Mouse (Mus musculus) liver, adult 2 months (tissue): ENCODE results near the gene Cs. TPM values are rescaled to one million over a fixed set of nuclear protein-coding genes. Genes with fewer than 3 reads are reported as not detected.

Experiments used
- DNase-seq: peaks from one replicate; pipeline ENCODE4 v3.0.0-alpha.2; 2011; ENCODE audit warnings: low read depth, low spot score; ENCODE audit errors: extremely low read depth
- H3K27ac ChIP-seq: fragments of 200-500 bp; replicated peaks from 2 replicates; pipeline ENCODE4 v1.5.1; 2012; ENCODE audit warnings: low read depth, mild to moderate bottlenecking, control low read depth, inconsistent platforms, low read length; ENCODE audit not compliant: insufficient read depth
- H3K27me3 ChIP-seq: fragments of 200-500 bp; 2 replicates; pipeline ENCODE4 v1.6.1; 2012; ENCODE audit warnings: mild to moderate bottlenecking, moderate library complexity, low read length, inconsistent platforms; ENCODE audit not compliant: control insufficient read depth, insufficient read depth
- H3K36me3 ChIP-seq: fragments of 200-500 bp; 2 replicates; pipeline ENCODE4 v1.6.1; 2012; ENCODE audit warnings: low read length, inconsistent platforms; ENCODE audit not compliant: control insufficient read depth, insufficient read depth
- H3K4me1 ChIP-seq: fragments of 200-500 bp; 2 replicates; pipeline ENCODE4 v1.6.1; 2011; ENCODE audit warnings: low read length; ENCODE audit not compliant: control insufficient read depth, insufficient read depth
- H3K4me3 ChIP-seq: fragments of 200-500 bp; 2 replicates; pipeline ENCODE4 v1.5.1; 2011; ENCODE audit warnings: low read depth, mild to moderate bottlenecking, control low read depth, low read length, moderate library complexity; ENCODE audit not compliant: insufficient read depth
- H3K79me2 ChIP-seq: fragments of 200-500 bp; 2 replicates; pipeline ENCODE4 v1.6.1; 2012; ENCODE audit warnings: inconsistent platforms, mild to moderate bottlenecking, low read length, moderate library complexity; ENCODE audit not compliant: control insufficient read depth, insufficient read depth
- H3K9ac ChIP-seq: fragments of 200-500 bp; 2 replicates; pipeline ENCODE4 v1.6.1; 2012; ENCODE audit warnings: low read depth, mild to moderate bottlenecking, control low read depth, inconsistent platforms, low read length
- CTCF ChIP-seq: fragments of 200-500 bp; IDR thresholded peaks from 2 replicates; pipeline ENCODE4 v1.5.1; 2011; ENCODE audit warnings: low read depth, low read length, control low read depth
- POLR2A ChIP-seq: fragments of 200-500 bp; IDR thresholded peaks from 2 replicates; pipeline ENCODE4 v1.6.1; 2011; ENCODE audit warnings: low read length, control low read depth; ENCODE audit not compliant: insufficient read depth; ENCODE audit errors: extremely low read depth
- WGBS: fragments of 180-500 bp; shearing (Covaris S2); methylation state at CpG from one replicate; pipeline ENCODE4 v1.1.7; 2018; 5-methylcytosine and 5-hydroxymethylcytosine counted together
- polyA plus RNA-seq: library from polyadenylated mRNA; depleted of rRNA; stranded (reverse); fragments of >200 nt; gene quantifications from 2 replicates; pipeline ENCODE4 v1.2.3, GENCODE M21; 2012
- total RNA-seq: library from RNA; depleted of rRNA; stranded (reverse); fragments of >200 nt; gene quantifications from 2 replicates; pipeline ENCODE4 v1.2.3, GENCODE M21; 2014

The Cs gene
- total and polyA plus RNA-seq, 2 experiments: 57.1 to 115 TPM

- Histone ChIP-seq H3K27me3 (no peaks in the 10 kb centered on the region), H3K9ac (peak overlapping the region; percentile 21; the same call in 1 of the 2 replicates), H3K4me1 (peaks cover 30% of the 10 kb centered on the region), H3K79me2 (peaks cover 13% of the 10 kb centered on the region; the same call in 1 of the 2 replicates), H3K36me3 (peaks cover 25% of the 10 kb centered on the region), H3K4me3 (no peak overlapping the region), H3K27ac (peak overlapping the region; percentile 12; the same call in 1 of the 2 replicates)
- WGBS: 69% methylated on average over 8 of the region's 8 CpGs
- peak; percentile 34 for DNase-seq
- no peak for TF ChIP-seq CTCF
- no peak for TF ChIP-seq POLR2A
These were observed 10.0 kb downstream of the Cs start for GRCm38 (mm10) chr10:128347541-128347940.

DNA sequence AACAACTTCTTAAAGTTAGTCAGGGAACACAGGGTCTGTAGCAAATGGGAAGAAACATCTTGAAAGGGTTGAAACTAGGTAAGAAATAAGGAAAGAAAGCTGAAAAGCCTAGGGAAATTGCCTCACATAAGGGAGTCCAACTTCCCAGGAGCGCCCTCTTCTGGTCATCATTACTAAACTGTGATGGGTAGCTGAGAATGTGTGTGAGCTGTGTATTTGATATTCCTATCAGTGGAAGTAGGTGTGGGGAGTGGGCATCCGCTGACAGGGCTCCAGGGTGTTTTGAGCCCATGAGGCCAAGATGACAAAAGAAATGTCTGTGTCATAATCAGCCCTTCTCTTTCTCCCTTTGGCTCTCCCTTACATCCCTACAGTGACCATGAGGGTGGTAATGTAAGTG lies 21.3 kb downstream of the Cs start:
- Histone ChIP-seq H3K9ac (no peak overlapping the region), H3K36me3 (peaks cover 65% of the 10 kb centered on the region), H3K4me1 (no peaks in the 10 kb centered on the region), H3K4me3 (no peak overlapping the region), H3K27ac (no peak overlapping the region), H3K79me2 (no peaks in the 10 kb centered on the region; the same call in 1 of the 2 replicates), H3K27me3 (no peaks in the 10 kb centered on the region)
- TF ChIP-seq CTCF (peak; percentile 37), POLR2A (no peak)
- peak; percentile 46 for DNase-seq
- 54% methylated on average over 2 of the region's 2 CpGs for WGBS

DNA sequence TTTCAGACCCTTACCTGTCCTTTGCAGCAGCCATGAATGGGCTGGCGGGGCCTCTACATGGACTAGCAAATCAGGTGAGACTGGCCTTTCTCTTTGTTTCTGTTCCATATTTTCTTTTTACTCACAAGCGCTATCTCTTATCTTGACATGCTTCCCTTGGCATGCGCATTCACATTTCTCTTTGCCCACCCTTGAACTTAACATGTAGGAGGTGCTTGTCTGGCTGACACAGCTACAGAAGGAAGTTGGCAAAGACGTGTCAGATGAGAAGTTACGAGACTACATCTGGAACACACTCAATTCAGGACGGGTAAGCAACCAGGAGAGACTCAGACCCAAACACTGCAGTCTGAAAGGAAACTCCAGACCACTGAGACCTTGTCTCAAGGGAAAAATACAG lies 21.7 kb downstream of the Cs start:
- H3K4me3 ChIP-seq: no peak overlapping the region
- H3K27me3 ChIP-seq: no peaks in the 10 kb centered on the region
- 69% methylated on average over 6 of the region's 6 CpGs for WGBS
- no peaks in the 10 kb centered on the region; the same call in 1 of the 2 replicates for H3K79me2 ChIP-seq
- H3K4me1 ChIP-seq: no peaks in the 10 kb centered on the region
- no peak overlapping the region for H3K9ac ChIP-seq
- H3K27ac ChIP-seq: no peak overlapping the region
- H3K36me3 ChIP-seq: peaks cover 62% of the 10 kb centered on the region
- TF ChIP-seq POLR2A (no peak), CTCF (no peak)
- no peak for DNase-seq

DNA sequence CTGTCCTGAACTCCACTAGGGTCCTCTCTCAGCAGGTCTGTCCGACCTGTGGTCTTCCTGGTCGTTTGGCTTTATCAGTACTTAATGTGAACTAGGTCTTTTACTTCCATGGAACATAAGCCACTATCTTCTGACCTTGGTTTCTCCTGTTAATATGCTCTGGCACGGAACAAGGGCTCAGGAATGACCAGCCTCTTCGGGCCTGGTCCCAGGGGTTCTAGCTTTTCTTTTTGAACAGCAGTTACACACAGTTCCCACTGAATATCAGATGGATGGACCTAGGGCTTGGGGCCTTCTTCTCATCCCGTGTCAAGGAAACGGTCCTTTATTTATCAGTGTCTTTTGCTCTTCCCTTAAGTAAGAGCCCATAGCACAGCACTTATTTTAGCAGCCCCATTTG lies 24.3 kb downstream of the Cs start:
- H3K36me3 ChIP-seq: peaks cover 53% of the 10 kb centered on the region
- no peak overlapping the region for H3K27ac ChIP-seq
- DNase-seq: no peak
- H3K79me2 ChIP-seq: peaks cover 2% of the 10 kb centered on the region; the same call in 1 of the 2 replicates
- H3K27me3 ChIP-seq: no peaks in the 10 kb centered on the region
- H3K4me3 ChIP-seq: no peak overlapping the region
- 0 out of 2 replicates have a peak, but pooled peaks cover 1% of the 10 kb centered on the region for H3K4me1 ChIP-seq
- WGBS: 87% methylated on average over 6 of the region's 6 CpGs
- H3K9ac ChIP-seq: no peak overlapping the region
- TF ChIP-seq CTCF (no peak), POLR2A (no peak)

DNA sequence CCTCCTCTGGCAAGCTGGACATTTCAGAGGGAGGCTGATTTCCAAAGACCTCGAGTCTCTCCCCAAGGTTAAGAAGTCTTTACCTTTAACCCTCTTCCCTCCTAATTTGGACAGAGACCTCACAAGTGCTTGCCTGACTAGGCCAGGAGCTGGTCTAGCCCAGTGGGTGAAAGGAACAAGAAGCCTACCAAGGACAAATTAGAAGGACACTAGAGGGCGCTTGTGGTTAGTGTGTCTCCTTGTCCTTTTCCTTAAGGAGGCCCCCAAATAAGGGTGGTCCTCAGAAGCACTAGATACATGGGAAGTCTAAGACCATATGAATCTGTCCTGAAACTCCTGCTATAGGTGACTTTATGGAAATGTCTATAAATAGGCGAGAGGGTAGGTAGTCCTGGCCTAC lies 25.0 kb downstream of the Cs start:
- WGBS: 64% methylated on average over 3 of the region's 3 CpGs
- H3K9ac ChIP-seq: no peak overlapping the region
- peaks cover 5% of the 10 kb centered on the region; the same call in 1 of the 2 replicates for H3K79me2 ChIP-seq
- H3K27ac ChIP-seq: peak overlapping the region; percentile 54; the same call in 1 of the 2 replicates
- peaks cover 48% of the 10 kb centered on the region for H3K36me3 ChIP-seq
- H3K27me3 ChIP-seq: no peaks in the 10 kb centered on the region
- H3K4me1 ChIP-seq: peaks cover 3% of the 10 kb centered on the region; the same call in 1 of the 2 replicates
- no peak for DNase-seq
- no peak overlapping the region for H3K4me3 ChIP-seq
- no peak for TF ChIP-seq POLR2A
- peak; percentile 17; the same call in 1 of the 2 replicates for TF ChIP-seq CTCF

DNA sequence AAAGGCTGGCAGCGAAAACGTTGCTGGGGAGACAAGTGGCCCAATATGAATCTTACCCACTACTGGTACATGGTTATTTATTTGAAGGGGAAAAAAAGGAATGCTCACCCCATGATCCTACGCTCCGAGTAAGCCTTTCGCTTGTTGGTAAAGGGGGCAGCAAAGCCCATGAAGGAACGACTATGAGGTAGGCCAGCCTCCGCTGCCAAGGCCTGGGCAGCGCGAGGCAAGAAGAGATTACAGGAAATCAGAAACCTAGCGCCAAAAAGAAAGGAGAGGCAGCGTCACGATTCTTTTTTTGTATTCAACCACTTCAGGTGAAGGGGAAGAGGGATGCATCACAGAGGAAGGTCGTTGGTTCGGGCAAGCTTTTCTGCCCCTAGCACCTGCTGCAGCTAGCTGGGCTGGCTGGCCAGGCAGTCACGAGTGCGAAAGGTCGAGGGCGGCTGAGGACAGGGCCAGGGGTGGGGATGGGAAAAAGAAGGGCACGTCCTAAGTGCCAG lies 30.4 kb downstream of the Cs start:
- peak overlapping the region; percentile 89 for H3K9ac ChIP-seq
- peaks cover 5% of the 10 kb centered on the region; the same call in 1 of the 2 replicates for H3K79me2 ChIP-seq
- peak overlapping the region; percentile 86 for H3K4me3 ChIP-seq
- 14% methylated on average over 19 of the region's 19 CpGs for WGBS
- peaks cover 13% of the 10 kb centered on the region for H3K4me1 ChIP-seq
- TF ChIP-seq CTCF (no peak), POLR2A (no peak)
- peak; percentile 93 for DNase-seq
- peak overlapping the region; percentile 84 for H3K27ac ChIP-seq
- no peaks in the 10 kb centered on the region for H3K27me3 ChIP-seq
- peaks cover 10% of the 10 kb centered on the region for H3K36me3 ChIP-seq
